Mouse (Mus musculus) MEL (cell line): ENCODE measurements around the gene Lman1l.

Source experiments
- CHD1 ChIP-seq: IDR thresholded peaks from 2 replicates; pipeline ENCODE4 v1.6.1; 2012; ENCODE audit warnings: low read depth, mild to moderate bottlenecking, inconsistent platforms, low read length, improper control_type of control experiment
- EP300 ChIP-seq, 2 experiments: IDR thresholded peaks; 2 replicates each; pipeline ENCODE4 v1.6.1; 2011; ENCODE audit warnings: improper control_type of control experiment in 2 of 2, low read length in 2 of 2, low read depth in 1 of 2, mild to moderate bottlenecking in 1 of 2
- GATA1 ChIP-seq: IDR thresholded peaks from 2 replicates; pipeline ENCODE4 v1.6.1; 2011; ENCODE audit warnings: low read depth, low read length, improper control_type of control experiment
- MAFK ChIP-seq: IDR thresholded peaks from 2 replicates; pipeline ENCODE4 v1.6.1; 2011; ENCODE audit warnings: low read depth, mild to moderate bottlenecking, low read length, improper control_type of control experiment, borderline replicate concordance
- NRF1 ChIP-seq: IDR thresholded peaks from 2 replicates; pipeline ENCODE4 v1.6.1; 2014; ENCODE audit warnings: low read depth, mild to moderate bottlenecking, inconsistent platforms, low read length, improper control_type of control experiment, moderate library complexity; ENCODE audit not compliant: poor library complexity, insufficient read depth, severe bottlenecking
- POLR2A ChIP-seq, 2 experiments: IDR thresholded peaks; 2 replicates each; pipeline ENCODE4 v1.6.1; 2011 to 2012; ENCODE audit warnings: low read length in 2 of 2, mild to moderate bottlenecking in 2 of 2, control low read depth in 1 of 2, improper control_type of control experiment in 1 of 2, low read depth in 1 of 2, moderate library complexity in 1 of 2; ENCODE audit not compliant: control insufficient read depth in 1 of 2, insufficient read depth in 1 of 2, poor library complexity in 1 of 2
- POLR2AphosphoS2 ChIP-seq: IDR thresholded peaks from 2 replicates; pipeline ENCODE4 v1.6.1; 2011; ENCODE audit warnings: low read length, improper control_type of control experiment
- RAD21 ChIP-seq: IDR thresholded peaks from 2 replicates; pipeline ENCODE4 v1.6.1; 2011; ENCODE audit warnings: mild to moderate bottlenecking, low read depth, low read length, improper control_type of control experiment
- RCOR1 ChIP-seq: IDR thresholded peaks from 2 replicates; pipeline ENCODE4 v1.6.1; 2012; ENCODE audit warnings: low read depth, mild to moderate bottlenecking, inconsistent platforms, low read length, improper control_type of control experiment
- TCF12 ChIP-seq: IDR thresholded peaks from 2 replicates; pipeline ENCODE4 v1.6.1; 2014; ENCODE audit warnings: low read depth, mild to moderate bottlenecking, inconsistent platforms, low read length, improper control_type of control experiment, moderate library complexity

DNA sequence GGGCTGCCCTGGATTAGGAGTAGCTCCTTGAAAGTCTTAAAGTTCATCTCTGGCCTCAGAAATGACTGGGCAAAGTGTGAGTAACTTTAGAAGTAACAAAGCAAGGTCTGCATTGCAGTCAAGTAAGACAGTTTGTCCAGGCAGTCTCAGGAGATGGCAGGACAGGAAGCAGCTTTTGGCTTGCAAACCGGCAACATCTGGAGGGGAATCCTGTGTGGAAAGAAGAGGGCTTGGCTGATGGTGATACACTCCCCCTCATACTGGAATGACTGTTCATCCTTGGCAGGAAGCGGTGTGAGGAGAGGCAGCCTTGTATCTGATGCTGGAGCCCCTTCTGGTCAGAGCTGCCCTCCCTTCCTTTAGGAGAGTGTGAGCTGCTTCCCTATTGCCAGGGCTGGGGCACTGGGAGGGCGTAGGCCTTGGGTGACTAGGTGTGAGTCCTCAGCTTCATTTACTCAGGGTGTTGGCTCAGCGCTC lies 57.6 kb downstream of the Lman1l start:
- TF ChIP-seq GATA1 (no peak), TCF12 (no peak), RAD21 (no peak), CHD1 (no peak), MAFK (no peak), EP300 (IDR thresholded peaks at IDR 0.05; ENCODE audit: low read depth in 1 of 2, low read length in 2 of 2) (no peak), RCOR1 (no peak), POLR2AphosphoS2 (no peak), NRF1 (no peak), POLR2A (IDR thresholded peaks at IDR 0.05; ENCODE audit: control insufficient read depth in 1 of 2, insufficient read depth in 1 of 2, low read depth in 1 of 2, low read length in 2 of 2, poor library complexity in 1 of 2) (no peak)
